Mouse (Mus musculus): ENCODE measurements at regions not wholly inside any gene's neighbourhood (a gene's known extent, or its start where the extent isn't known, plus 50 kb on each side); places are given as distances from the start of the nearest gene placed in this dataset.

GRCm38 (mm10) chr1:92361677-92362076 is 112.0 kb downstream of the Ndufa10 start:
- Histone ChIP-seq H3K4me2 (no peak overlapping the region), H3K9ac (no peak overlapping the region), H3K9me3 (replicated peaks) (no peaks in the 10 kb centered on the region), H3K27me3 (no peaks in the 10 kb centered on the region), H3K36me3 (no peaks in the 10 kb centered on the region), H3K4me1 (peaks cover 2% of the 10 kb centered on the region; the same call in 1 of the 2 replicates), H3K27ac (no peak overlapping the region), H3K4me3 (replicated peaks) (no peak overlapping the region)
- no peak for ATAC-seq (replicated peaks; ENCODE audit: low FRiP score)
- 80% methylated on average over 7 of the region's 7 CpGs for WGBS

GRCm38 (mm10) chr1:92360255-92360654 is 113.4 kb downstream of the Ndufa10 start:
- Histone ChIP-seq H3K4me2 (no peak overlapping the region), H3K27me3 (no peaks in the 10 kb centered on the region), H3K9me3 (replicated peaks) (no peaks in the 10 kb centered on the region), H3K4me3 (replicated peaks) (no peak overlapping the region), H3K27ac (no peak overlapping the region), H3K9ac (no peak overlapping the region), H3K36me3 (no peaks in the 10 kb centered on the region), H3K4me1 (peaks cover 2% of the 10 kb centered on the region; the same call in 1 of the 2 replicates)
- no peak for ATAC-seq (replicated peaks; ENCODE audit: low FRiP score)
- WGBS, result 16% methylated on average over 7 of the region's 7 CpGs

- no peak overlapping the region for H3K27ac ChIP-seq
- no peak for ATAC-seq (replicated peaks; ENCODE audit: low FRiP score)
- 91% methylated on average over 2 of the region's 2 CpGs for WGBS
- no peaks in the 10 kb centered on the region for H3K27me3 ChIP-seq
- H3K4me2 ChIP-seq, result no peak overlapping the region
- peaks cover 2% of the 10 kb centered on the region; the same call in 1 of the 2 replicates for H3K4me1 ChIP-seq
- no peaks in the 10 kb centered on the region for H3K36me3 ChIP-seq
- H3K9me3 ChIP-seq (replicated peaks), result no peaks in the 10 kb centered on the region
- H3K4me3 ChIP-seq (replicated peaks), result no peak overlapping the region
- no peak overlapping the region for H3K9ac ChIP-seq
These were observed 114.2 kb downstream of the Ndufa10 start for GRCm38 (mm10) chr1:92359473-92359872.

- Histone ChIP-seq H3K9me3 (replicated peaks) (no peaks in the 10 kb centered on the region), H3K36me3 (no peaks in the 10 kb centered on the region), H3K27ac (no peak overlapping the region), H3K4me1 (peaks cover 2% of the 10 kb centered on the region; the same call in 1 of the 2 replicates), H3K4me3 (replicated peaks) (no peak overlapping the region), H3K9ac (no peak overlapping the region), H3K27me3 (no peaks in the 10 kb centered on the region), H3K4me2 (no peak overlapping the region)
- ATAC-seq (replicated peaks; ENCODE audit: low FRiP score), result no peak
- 83% methylated on average over 8 of the region's 8 CpGs for WGBS
These were observed 114.8 kb downstream of the Ndufa10 start for GRCm38 (mm10) chr1:92358758-92359287.

- Histone ChIP-seq H3K36me3 (no peaks in the 10 kb centered on the region), H3K9me3 (replicated peaks) (no peaks in the 10 kb centered on the region), H3K4me3 (replicated peaks) (no peak overlapping the region), H3K9ac (no peak overlapping the region), H3K27me3 (no peaks in the 10 kb centered on the region), H3K4me1 (no peaks in the 10 kb centered on the region), H3K4me2 (no peak overlapping the region), H3K27ac (no peak overlapping the region)
- 52% methylated on average over 17 of the region's 17 CpGs for WGBS
- ATAC-seq (replicated peaks; ENCODE audit: low FRiP score), result no peak
These were observed 125.2 kb downstream of the Ndufa10 start for GRCm38 (mm10) chr1:92348353-92349005.

- WGBS, result 79% methylated on average over 9 of the region's 9 CpGs
- Histone ChIP-seq H3K36me3 (no peaks in the 10 kb centered on the region), H3K4me2 (no peak overlapping the region), H3K4me3 (replicated peaks) (no peak overlapping the region), H3K27me3 (no peaks in the 10 kb centered on the region), H3K9ac (no peak overlapping the region), H3K4me1 (no peaks in the 10 kb centered on the region), H3K27ac (no peak overlapping the region), H3K9me3 (replicated peaks) (no peaks in the 10 kb centered on the region)
- ATAC-seq (replicated peaks; ENCODE audit: low FRiP score), result no peak
These were observed 126.0 kb downstream of the Ndufa10 start for GRCm38 (mm10) chr1:92347656-92348055.

- no peak overlapping the region for H3K27ac ChIP-seq
- H3K36me3 ChIP-seq, result no peaks in the 10 kb centered on the region
- H3K4me3 ChIP-seq (replicated peaks), result no peak overlapping the region
- 54% methylated on average over 2 of the region's 2 CpGs for WGBS
- H3K4me1 ChIP-seq, result no peaks in the 10 kb centered on the region; the same call in 1 of the 2 replicates
- ATAC-seq (replicated peaks; ENCODE audit: low FRiP score), result 0 out of 2 replicates have a peak, but pooled peaks have one; percentile 22
- no peak overlapping the region for H3K9ac ChIP-seq
- H3K9me3 ChIP-seq (replicated peaks), result no peaks in the 10 kb centered on the region
- H3K27me3 ChIP-seq, result no peaks in the 10 kb centered on the region
- no peak overlapping the region for H3K4me2 ChIP-seq
These were observed 129.9 kb downstream of the Ndufa10 start for GRCm38 (mm10) chr1:92343768-92344167.

- 79% methylated on average over 5 of the region's 5 CpGs for WGBS
- Histone ChIP-seq H3K4me1 (no peaks in the 10 kb centered on the region; the same call in 1 of the 2 replicates), H3K4me2 (no peak overlapping the region), H3K36me3 (no peaks in the 10 kb centered on the region), H3K27ac (no peak overlapping the region), H3K27me3 (no peaks in the 10 kb centered on the region), H3K9ac (no peak overlapping the region), H3K9me3 (replicated peaks) (no peaks in the 10 kb centered on the region), H3K4me3 (replicated peaks) (no peak overlapping the region)
- ATAC-seq (replicated peaks; ENCODE audit: low FRiP score), result no peak
These were observed 130.5 kb downstream of the Ndufa10 start for GRCm38 (mm10) chr1:92343161-92343598.

- no peak overlapping the region for H3K9ac ChIP-seq
- H3K27me3 ChIP-seq, result no peaks in the 10 kb centered on the region
- no peaks in the 10 kb centered on the region for H3K9me3 ChIP-seq (replicated peaks)
- H3K4me2 ChIP-seq, result no peak overlapping the region
- peaks cover 4% of the 10 kb centered on the region; the same call in 1 of the 2 replicates for H3K4me1 ChIP-seq
- WGBS, result 87% methylated on average over 12 of the region's 12 CpGs
- H3K36me3 ChIP-seq, result no peaks in the 10 kb centered on the region
- no peak for ATAC-seq (replicated peaks; ENCODE audit: low FRiP score)
- no peak overlapping the region for H3K27ac ChIP-seq
- no peak overlapping the region for H3K4me3 ChIP-seq (replicated peaks)
These were observed 131.7 kb downstream of the Ndufa10 start for GRCm38 (mm10) chr1:92341846-92342540.

GRCm38 (mm10) chr1:92340644-92341043 is 133.0 kb downstream of the Ndufa10 start:
- H3K27me3 ChIP-seq, result no peaks in the 10 kb centered on the region
- no peak overlapping the region for H3K9ac ChIP-seq
- H3K27ac ChIP-seq, result no peak overlapping the region
- no peak for ATAC-seq (replicated peaks; ENCODE audit: low FRiP score)
- peaks cover 4% of the 10 kb centered on the region; the same call in 1 of the 2 replicates for H3K4me1 ChIP-seq
- 46% methylated on average over 7 of the region's 7 CpGs for WGBS
- no peak overlapping the region for H3K4me2 ChIP-seq
- H3K4me3 ChIP-seq (replicated peaks), result no peak overlapping the region
- no peaks in the 10 kb centered on the region for H3K36me3 ChIP-seq
- no peaks in the 10 kb centered on the region for H3K9me3 ChIP-seq (replicated peaks)

- Histone ChIP-seq H3K4me2 (no peak overlapping the region), H3K27ac (no peak overlapping the region), H3K9ac (no peak overlapping the region), H3K27me3 (no peaks in the 10 kb centered on the region), H3K36me3 (no peaks in the 10 kb centered on the region), H3K4me3 (replicated peaks) (no peak overlapping the region), H3K9me3 (replicated peaks) (no peaks in the 10 kb centered on the region), H3K4me1 (peaks cover 4% of the 10 kb centered on the region; the same call in 1 of the 2 replicates)
- WGBS, result 79% methylated on average over 1 of the region's 1 CpGs
- no peak for ATAC-seq (replicated peaks; ENCODE audit: low FRiP score)
These were observed 135.1 kb downstream of the Ndufa10 start for GRCm38 (mm10) chr1:92338589-92338988.

- Histone ChIP-seq H3K9me3 (replicated peaks) (no peaks in the 10 kb centered on the region), H3K4me2 (no peak overlapping the region), H3K27ac (no peak overlapping the region), H3K4me1 (peaks cover 4% of the 10 kb centered on the region; the same call in 1 of the 2 replicates), H3K27me3 (no peaks in the 10 kb centered on the region), H3K4me3 (replicated peaks) (no peak overlapping the region), H3K9ac (no peak overlapping the region), H3K36me3 (no peaks in the 10 kb centered on the region)
- WGBS, result 19% methylated on average over 8 of the region's 8 CpGs
- ATAC-seq (replicated peaks; ENCODE audit: low FRiP score), result no peak
These were observed 136.2 kb downstream of the Ndufa10 start for GRCm38 (mm10) chr1:92337450-92337849.
